19 mouse cellular contexts compared by ENCODE assay signal in the genomic region with DNA sequence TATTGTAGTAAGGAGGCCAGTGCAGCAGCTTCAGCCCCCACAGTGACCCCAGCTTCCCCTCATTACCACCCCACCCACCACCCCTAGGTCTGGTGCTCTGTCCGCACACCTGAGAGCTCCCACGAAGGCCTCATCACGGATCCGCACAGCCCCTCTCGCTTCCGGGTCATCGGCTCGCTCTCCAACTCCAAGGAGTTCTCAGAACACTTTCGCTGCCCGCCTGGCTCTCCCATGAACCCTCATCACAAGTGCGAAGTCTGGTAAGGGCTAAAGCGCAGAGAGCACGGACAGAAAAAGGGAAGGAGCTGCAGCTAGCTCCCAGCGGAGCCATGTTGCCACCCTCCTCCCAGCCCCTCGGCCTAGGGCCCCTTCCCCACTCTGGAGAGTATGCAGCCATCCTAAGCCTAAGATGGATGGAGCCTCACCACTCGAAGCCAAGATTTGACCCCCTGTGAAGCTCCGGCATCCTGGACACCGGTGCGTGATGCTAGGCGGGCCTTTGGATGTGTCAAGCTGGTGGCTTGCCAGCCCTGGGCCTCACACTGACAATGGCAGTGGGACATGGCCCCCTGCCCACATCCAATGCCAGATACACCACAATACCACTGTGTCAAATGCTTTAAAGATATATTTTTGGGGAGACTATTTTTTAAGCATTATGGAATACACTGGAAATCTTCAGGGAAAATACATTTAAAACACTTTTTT. TPM values are rescaled to one million over a fixed set of nuclear protein-coding genes. Genes with fewer than 3 reads are reported as not detected.
A peak's percentile ranks its signal among the peaks of the same experiment; 100 is the strongest.
DNase-seq lines count a peak whose midpoint lies in the region; ATAC-seq and TF ChIP-seq lines count a peak whose summit lies in the region.
"Had no signal": no experiment of that assay in that cellular context is flagged by ENCODE, and none has a peak within 500 bp of the region (broad histone marks: within the 10 kb centered on the region; RNA-seq: fewer than 3 reads in every experiment).

No protein-coding gene starts in this region.

- ATAC-seq in forebrain, embryonic 13.5 days, result no peak
- ATAC-seq in hindbrain, embryonic 14.5 days (ENCODE audit: low FRiP score), result 0 out of 2 replicates have a peak, but pooled peaks have one; percentile 47
- ATAC-seq in hindbrain, embryonic 13.5 days (ENCODE audit: low FRiP score), result no peak
- no peak for ATAC-seq in midbrain, embryonic 14.5 days (ENCODE audit: low FRiP score, low TSS enrichment)
- no peak for ATAC-seq in midbrain, embryonic 13.5 days
- ATAC-seq: inflammation-experienced regulatory T-cells, adult 6 months; intestine, postnatal 0 days had no signal

- peaks cover 6% of the 10 kb centered on the region; the same call in 1 of the 2 replicates for H3K9me3 ChIP-seq in forebrain, embryonic 13.5 days (replicated peaks)
- peaks cover 9% of the 10 kb centered on the region; the same call in 1 of the 2 replicates for H3K9me3 ChIP-seq in forebrain, embryonic 10.5 days
- no peaks in the 10 kb centered on the region for H3K9me3 ChIP-seq in hindbrain, embryonic 14.5 days (ENCODE audit: control insufficient read depth, low read length)
- 0 out of 2 replicates have a peak, but pooled peaks cover 7% of the 10 kb centered on the region for H3K9me3 ChIP-seq in hindbrain, embryonic 13.5 days
- 0 out of 2 replicates have a peak, but pooled peaks cover 5% of the 10 kb centered on the region for H3K9me3 ChIP-seq in midbrain, embryonic 14.5 days (ENCODE audit: control insufficient read depth, low read length)
- no peaks in the 10 kb centered on the region for H3K9me3 ChIP-seq in midbrain, embryonic 13.5 days
- H3K9me3 ChIP-seq in E14TG2a.4 (ENCODE audit: low read length), result no peaks in the 10 kb centered on the region

- TF ChIP-seq CTCF in E14TG2a.4 (conservative IDR thresholded peaks at IDR 0.05; ENCODE audit: low read length), result no peak

- H3K27me3 ChIP-seq in forebrain, embryonic 13.5 days, result no peaks in the 10 kb centered on the region
- H3K27me3 ChIP-seq in forebrain, embryonic 10.5 days (ENCODE audit: poor library complexity, severe bottlenecking), result no peaks in the 10 kb centered on the region
- H3K27me3 ChIP-seq in hindbrain, embryonic 14.5 days (ENCODE audit: control insufficient read depth, insufficient read depth, low read length), result no peaks in the 10 kb centered on the region
- H3K27me3 ChIP-seq in hindbrain, embryonic 13.5 days, result no peaks in the 10 kb centered on the region
- H3K27me3 ChIP-seq in midbrain, embryonic 14.5 days (ENCODE audit: control insufficient read depth, insufficient read depth, low read length), result no peaks in the 10 kb centered on the region
- H3K27me3 ChIP-seq in midbrain, embryonic 13.5 days, result no peaks in the 10 kb centered on the region
- H3K27me3 ChIP-seq in E14TG2a.4 (ENCODE audit: insufficient read depth, low read length), result no peaks in the 10 kb centered on the region

- no peak overlapping the region for H3K4me2 ChIP-seq in forebrain, embryonic 13.5 days
- no peak overlapping the region for H3K4me2 ChIP-seq in hindbrain, embryonic 14.5 days (replicated peaks)
- H3K4me2 ChIP-seq in hindbrain, embryonic 13.5 days, result no peak overlapping the region
- no peak overlapping the region for H3K4me2 ChIP-seq in midbrain, embryonic 14.5 days (ENCODE audit: low read length)
- no peak overlapping the region for H3K4me2 ChIP-seq in midbrain, embryonic 13.5 days (replicated peaks)
- H3K4me2 ChIP-seq: heart, embryonic 11.5 days had no signal

- peak overlapping the region; percentile 10; the same call in 1 of the 2 replicates for H3K27ac ChIP-seq in forebrain, embryonic 13.5 days
- H3K27ac ChIP-seq in forebrain, embryonic 10.5 days, result no peak overlapping the region
- H3K27ac ChIP-seq in hindbrain, embryonic 14.5 days, result no peak overlapping the region
- H3K27ac ChIP-seq in hindbrain, embryonic 13.5 days, result no peak overlapping the region
- no peak overlapping the region for H3K27ac ChIP-seq in midbrain, embryonic 14.5 days (replicated peaks; ENCODE audit: low read depth, low read length)
- H3K27ac ChIP-seq in midbrain, embryonic 13.5 days, result no peak overlapping the region
- H3K27ac ChIP-seq: embryonic facial prominence, embryonic 10.5 days; heart, adult 2 months; hindbrain, embryonic 10.5 days had no signal

- peaks cover 42% of the 10 kb centered on the region for H3K36me3 ChIP-seq in forebrain, embryonic 13.5 days (ENCODE audit: poor library complexity, severe bottlenecking)
- peaks cover 67% of the 10 kb centered on the region for H3K36me3 ChIP-seq in forebrain, embryonic 10.5 days (replicated peaks)
- peaks cover 51% of the 10 kb centered on the region for H3K36me3 ChIP-seq in hindbrain, embryonic 14.5 days (replicated peaks; ENCODE audit: control insufficient read depth, insufficient read depth)
- H3K36me3 ChIP-seq in hindbrain, embryonic 13.5 days, result peaks cover 50% of the 10 kb centered on the region
- H3K36me3 ChIP-seq in midbrain, embryonic 14.5 days (ENCODE audit: control insufficient read depth, insufficient read depth, low read length), result peaks cover 41% of the 10 kb centered on the region
- H3K36me3 ChIP-seq in midbrain, embryonic 13.5 days, result peaks cover 43% of the 10 kb centered on the region
- H3K36me3 ChIP-seq in E14TG2a.4 (ENCODE audit: insufficient read depth, low read length), result peaks cover 50% of the 10 kb centered on the region

- peaks cover 8% of the 10 kb centered on the region for H3K4me1 ChIP-seq in forebrain, embryonic 13.5 days
- no peaks in the 10 kb centered on the region for H3K4me1 ChIP-seq in forebrain, embryonic 10.5 days
- H3K4me1 ChIP-seq in hindbrain, embryonic 14.5 days (replicated peaks; ENCODE audit: control insufficient read depth, insufficient read depth, low read length), result no peaks in the 10 kb centered on the region
- H3K4me1 ChIP-seq in hindbrain, embryonic 13.5 days (replicated peaks), result no peaks in the 10 kb centered on the region
- no peaks in the 10 kb centered on the region for H3K4me1 ChIP-seq in midbrain, embryonic 14.5 days (ENCODE audit: control insufficient read depth, insufficient read depth, low read length)
- no peaks in the 10 kb centered on the region for H3K4me1 ChIP-seq in midbrain, embryonic 13.5 days (replicated peaks)
- peaks cover 31% of the 10 kb centered on the region for H3K4me1 ChIP-seq in E14TG2a.4 (replicated peaks; ENCODE audit: low read depth, low read length)
- H3K4me1 ChIP-seq: embryonic facial prominence, embryonic 10.5 days had no signal

- no peak overlapping the region for H3K9ac ChIP-seq in forebrain, embryonic 13.5 days
- H3K9ac ChIP-seq in hindbrain, embryonic 14.5 days, result no peak overlapping the region
- H3K9ac ChIP-seq in hindbrain, embryonic 13.5 days, result no peak overlapping the region
- no peak overlapping the region for H3K9ac ChIP-seq in midbrain, embryonic 14.5 days (replicated peaks; ENCODE audit: low read length)
- H3K9ac ChIP-seq in midbrain, embryonic 13.5 days (replicated peaks), result no peak overlapping the region

- WGBS in forebrain, embryonic 13.5 days, result 87% methylated on average over 20 of the region's 20 CpGs
- WGBS in forebrain, embryonic 10.5 days, result 93% methylated on average over 20 of the region's 20 CpGs
- 86% methylated on average over 20 of the region's 20 CpGs for WGBS in hindbrain, embryonic 14.5 days
- WGBS in hindbrain, embryonic 13.5 days, result 88% methylated on average over 20 of the region's 20 CpGs
- WGBS in midbrain, embryonic 14.5 days, result 90% methylated on average over 20 of the region's 20 CpGs
- 89% methylated on average over 20 of the region's 20 CpGs for WGBS in midbrain, embryonic 13.5 days

- H3K4me3 ChIP-seq in forebrain, embryonic 13.5 days, result no peak overlapping the region
- H3K4me3 ChIP-seq in forebrain, embryonic 10.5 days, result no peak overlapping the region
- no peak overlapping the region for H3K4me3 ChIP-seq in hindbrain, embryonic 14.5 days (replicated peaks; ENCODE audit: low read length)
- H3K4me3 ChIP-seq in hindbrain, embryonic 13.5 days, result no peak overlapping the region
- no peak overlapping the region for H3K4me3 ChIP-seq in midbrain, embryonic 14.5 days (replicated peaks; ENCODE audit: low read depth, low read length)
- H3K4me3 ChIP-seq in midbrain, embryonic 13.5 days (replicated peaks), result no peak overlapping the region
- H3K4me3 ChIP-seq in E14TG2a.4 (replicated peaks; ENCODE audit: low read length), result peak overlapping the region; percentile 46
- H3K4me3 ChIP-seq: embryonic facial prominence, embryonic 10.5 days; heart, adult 2 months; hindbrain, embryonic 10.5 days had no signal

- no peak for DNase-seq in forebrain, embryonic 10.5 days (ENCODE audit: extremely low spot score, low spot score)
- DNase-seq in hindbrain, embryonic 14.5 days (ENCODE audit: low spot score), result no peak
- peak; percentile 27 for DNase-seq in midbrain, embryonic 14.5 days
- no peak for DNase-seq in frontal cortex, adult 2 months (ENCODE audit: extremely low spot score in 1 of 2, low spot score in 1 of 2)
- DNase-seq: adrenal gland, adult 2 months; adrenal gland, postnatal 25 days; cerebellum, adult 9-10 months; gastrocnemius, postnatal 10 days; heart, adult 2 months; kidney, adult 9 months had no signal

RNA-seq across cellular contexts. Expression of a gene that starts 30.0 kb away (rescaled TPM):
- 43.9 and 46.2 TPM in 2 replicates for polyA plus RNA-seq in forebrain, embryonic 13.5 days (2015; fragmentation: Nextera tagmentation; extraction: Ambion mirVana)
- 36.5 and 37.2 TPM in 2 replicates for polyA plus RNA-seq in forebrain, embryonic 10.5 days (2016; fragmentation: Nextera tagmentation; extraction: Ambion mirVana)
- 59.7 and 65.3 TPM in 2 replicates for polyA plus RNA-seq in hindbrain, embryonic 14.5 days (2014; fragmentation: Nextera tagmentation; extraction: Ambion mirVana)
- polyA plus RNA-seq in hindbrain, embryonic 13.5 days (2015; fragmentation: Nextera tagmentation; extraction: Ambion mirVana), result 48.7 and 53.1 TPM in 2 replicates
- polyA plus RNA-seq in midbrain, embryonic 14.5 days (2014; fragmentation: Nextera tagmentation; extraction: Ambion mirVana), result 48.4 and 63.0 TPM in 2 replicates
- polyA plus RNA-seq in midbrain, embryonic 13.5 days (2015; fragmentation: Nextera tagmentation; extraction: Ambion mirVana), result 50.1 and 55.5 TPM in 2 replicates
- polyA plus RNA-seq in frontal cortex, adult 2 months (2012; rRNA removed), result 134 and 149 TPM in 2 replicates
